20 mouse cellular contexts compared by ENCODE assay signal in the genomic region with DNA sequence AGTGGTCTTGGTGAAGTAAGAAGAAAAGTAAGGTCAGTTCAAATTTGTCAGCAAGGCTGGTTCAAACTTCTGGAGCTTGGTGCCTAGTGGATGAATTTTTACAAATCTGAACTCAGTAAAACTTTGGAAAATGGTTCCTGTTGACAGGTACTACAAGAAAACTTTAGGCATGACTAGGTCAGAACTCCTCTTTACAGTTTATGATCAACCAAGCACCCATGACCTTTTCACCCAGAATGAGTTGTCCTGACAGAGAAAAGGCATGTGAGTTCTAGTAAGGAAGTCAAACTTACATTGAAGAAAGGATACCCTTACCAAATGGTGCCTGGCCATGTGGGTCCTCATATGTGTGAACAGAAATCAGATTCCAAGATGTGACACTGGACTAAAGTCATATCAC. TPM values are rescaled to one million over a fixed set of nuclear protein-coding genes. Genes with fewer than 3 reads are reported as not detected.
"Had no signal": no experiment of that assay in that cellular context is flagged by ENCODE, and none has a peak within 500 bp of the region (broad histone marks: within the 10 kb centered on the region; RNA-seq: fewer than 3 reads in every experiment).

No protein-coding gene starts in this region.

RNA-seq across cellular contexts. Expression of a gene that starts 9.9 kb away (rescaled TPM):
- polyA plus RNA-seq: cerebellum, adult 2 months; cortical plate, adult 2 months; embryonic facial prominence, embryonic 10.5 days; embryonic facial prominence, embryonic 11.5 days; embryonic facial prominence, embryonic 12.5 days; embryonic facial prominence, embryonic 13.5 days; embryonic facial prominence, embryonic 14.5 days; embryonic facial prominence, embryonic 15.5 days; erythroblast, embryonic 14.5 days; forebrain, embryonic 10.5 days; forebrain, embryonic 11.5 days; forebrain, embryonic 12.5 days; forebrain, embryonic 13.5 days; forebrain, embryonic 14.5 days; forebrain, embryonic 15.5 days; forebrain, embryonic 16.5 days; forebrain, postnatal 0 days; frontal cortex, adult 2 months; gonadal fat pad, adult 2 months; heart, adult 2 months had no signal

RNA-seq across cellular contexts. Expression of a gene that starts 58.7 kb away (rescaled TPM):
- polyA plus RNA-seq: cerebellum, adult 2 months; cortical plate, adult 2 months; embryonic facial prominence, embryonic 10.5 days; embryonic facial prominence, embryonic 11.5 days; embryonic facial prominence, embryonic 12.5 days; embryonic facial prominence, embryonic 13.5 days; embryonic facial prominence, embryonic 14.5 days; embryonic facial prominence, embryonic 15.5 days; forebrain, embryonic 10.5 days; forebrain, embryonic 11.5 days; forebrain, embryonic 12.5 days; forebrain, embryonic 13.5 days; forebrain, embryonic 14.5 days; forebrain, embryonic 15.5 days; forebrain, embryonic 16.5 days; forebrain, postnatal 0 days; frontal cortex, adult 2 months; gonadal fat pad, adult 2 months; heart, adult 2 months had no signal
